Mouse (Mus musculus) midbrain, embryonic 16.5 days (tissue): Measurements from ENCODE around the gene Myrip. TPM values are rescaled to one million over a fixed set of nuclear protein-coding genes. Genes with fewer than 3 reads are reported as not detected.
"Not testable (repeated sequence)": the region's sequence is repeated elsewhere in the genome, so short reads cannot be mapped to it uniquely, and the experiment has no call there.

Experiments
- ATAC-seq: fragments of 200-750 bp; cut with Nextera tagmentation; 2 replicates; pipeline ENCODE4 v1.8.0; 2017; ENCODE audit warnings: moderate TSS enrichment
- H3K27ac ChIP-seq: fragments of 300-500 bp; sonication (generic); 2 replicates; pipeline ENCODE4 v1.5.1; 2014; ENCODE audit warnings: mild to moderate bottlenecking, low read length, mixed read lengths
- H3K27me3 ChIP-seq: fragments of 300-500 bp; sonication (generic); 2 replicates; pipeline ENCODE4 v1.6.1; 2014; ENCODE audit warnings: low read depth, low read length, mixed read lengths; ENCODE audit not compliant: control insufficient read depth, insufficient read depth
- H3K36me3 ChIP-seq: fragments of 300-500 bp; sonication (generic); 2 replicates; pipeline ENCODE4 v1.6.1; 2014; ENCODE audit warnings: mild to moderate bottlenecking, low read length, moderate library complexity, mixed read lengths; ENCODE audit not compliant: control insufficient read depth, insufficient read depth
- H3K4me1 ChIP-seq: fragments of 300-500 bp; sonication (generic); 2 replicates; pipeline ENCODE4 v1.6.1; 2014; ENCODE audit warnings: mild to moderate bottlenecking, low read length, mixed read lengths; ENCODE audit not compliant: control insufficient read depth, insufficient read depth
- H3K4me2 ChIP-seq: fragments of 300-500 bp; sonication (generic); 2 replicates; pipeline ENCODE4 v1.6.1; 2014; ENCODE audit warnings: mild to moderate bottlenecking, low read length, mixed read lengths
- H3K4me3 ChIP-seq: fragments of 300-500 bp; sonication (generic); 2 replicates; pipeline ENCODE4 v1.5.1; 2014; ENCODE audit warnings: low read depth, mild to moderate bottlenecking, low read length, moderate library complexity, mixed read lengths
- H3K9ac ChIP-seq: fragments of 300-500 bp; sonication (generic); 2 replicates; pipeline ENCODE4 v1.6.1; 2014; ENCODE audit warnings: low read depth, low read length, mixed read lengths
- H3K9me3 ChIP-seq: fragments of 300-500 bp; sonication (generic); replicated peaks from 2 replicates; pipeline ENCODE4 v1.6.1; 2014; ENCODE audit warnings: mild to moderate bottlenecking, low read length, mixed read lengths; ENCODE audit not compliant: control insufficient read depth, poor library complexity, severe bottlenecking
- WGBS: fragments of 180-500 bp; shearing (Covaris S2); extraction: QIAGEN DNeasy Blood & Tissue Kit; methylation state at CpG from one replicate; pipeline ENCODE4 v1.1.7; 2014; 5-methylcytosine and 5-hydroxymethylcytosine counted together
- polyA plus RNA-seq: library from polyadenylated mRNA; unstranded; fragments of >200 nt; fragmentation: Nextera tagmentation; extraction: Ambion mirVana; gene quantifications from 2 replicates; pipeline ENCODE4 v1.2.1, GENCODE M21; 2015

The Myrip gene
- polyA plus RNA-seq, 1 experiment from 2014 or later: 6.0 TPM

DNA sequence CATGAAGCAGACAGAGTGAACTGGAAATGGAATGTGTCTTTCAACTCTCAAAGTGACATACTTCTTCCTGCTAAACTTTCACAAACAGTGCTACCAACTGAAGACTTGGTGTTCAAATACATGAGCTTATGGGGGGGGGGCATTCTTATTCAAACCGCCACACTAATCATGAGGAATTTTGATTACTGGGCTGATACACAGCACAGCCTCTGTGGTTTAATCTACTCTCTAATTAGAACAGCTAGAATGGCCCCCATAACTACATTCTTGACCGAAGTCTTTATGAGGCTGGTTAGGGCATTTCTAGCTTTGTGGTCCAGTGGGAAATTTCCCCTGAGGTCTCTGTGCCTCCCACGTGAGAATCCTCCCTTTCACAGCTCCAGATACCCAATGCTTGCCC, 13.9 kb downstream of the Myrip start:
- Histone ChIP-seq H3K27me3 (no peaks in the 10 kb centered on the region), H3K9me3 (no peaks in the 10 kb centered on the region), H3K9ac (no peak overlapping the region), H3K4me3 (no peak overlapping the region), H3K36me3 (no peaks in the 10 kb centered on the region), H3K4me2 (no peak overlapping the region), H3K27ac (no peak overlapping the region), H3K4me1 (no peaks in the 10 kb centered on the region)
- no peak for ATAC-seq
- 80% methylated on average over 3 of the region's 3 CpGs for WGBS

GRCm38 (mm10) chr9:120319099-120319498, 17.8 kb downstream of the Myrip start:
- H3K36me3 ChIP-seq: no peaks in the 10 kb centered on the region
- no peaks in the 10 kb centered on the region for H3K9me3 ChIP-seq
- ATAC-seq: no peak
- H3K27me3 ChIP-seq: no peaks in the 10 kb centered on the region
- H3K4me2 ChIP-seq: no peak overlapping the region
- WGBS: 81% methylated on average over 9 of the region's 9 CpGs
- H3K4me3 ChIP-seq: no peak overlapping the region
- no peaks in the 10 kb centered on the region for H3K4me1 ChIP-seq
- no peak overlapping the region for H3K27ac ChIP-seq
- no peak overlapping the region for H3K9ac ChIP-seq

GRCm38 (mm10) chr9:120320573-120320972, 19.3 kb downstream of the Myrip start:
- H3K36me3 ChIP-seq: no peaks in the 10 kb centered on the region
- no peaks in the 10 kb centered on the region for H3K9me3 ChIP-seq
- no peak overlapping the region for H3K4me2 ChIP-seq
- H3K27ac ChIP-seq: no peak overlapping the region
- 95% methylated on average over 2 of the region's 2 CpGs for WGBS
- H3K4me1 ChIP-seq: no peaks in the 10 kb centered on the region
- no peak for ATAC-seq
- H3K4me3 ChIP-seq: no peak overlapping the region
- no peak overlapping the region for H3K9ac ChIP-seq
- no peaks in the 10 kb centered on the region for H3K27me3 ChIP-seq

GRCm38 (mm10) chr9:120322702-120323426, 21.6 kb downstream of the Myrip start:
- no peak overlapping the region for H3K9ac ChIP-seq

GRCm38 (mm10) chr9:120331048-120331447, 29.7 kb downstream of the Myrip start:
- not testable (repeated sequence) for H3K4me1 ChIP-seq, H3K4me2 ChIP-seq, H3K27ac ChIP-seq, H3K36me3 ChIP-seq, H3K9me3 ChIP-seq, H3K4me3 ChIP-seq, H3K9ac ChIP-seq, ATAC-seq, H3K27me3 ChIP-seq
- 83% methylated on average over 2 of the region's 3 CpGs for WGBS

More at GRCm38 (mm10) chr9:120322702-120323426, 21.6 kb downstream of the Myrip start:
- Histone ChIP-seq H3K4me1 (no peaks in the 10 kb centered on the region), H3K4me2 (no peak overlapping the region), H3K27me3 (no peaks in the 10 kb centered on the region), H3K9me3 (no peaks in the 10 kb centered on the region; the same call in 1 of the 2 replicates), H3K36me3 (no peaks in the 10 kb centered on the region), H3K27ac (no peak overlapping the region), H3K4me3 (no peak overlapping the region)
- WGBS: 71% methylated on average over 15 of the region's 15 CpGs
- no peak for ATAC-seq

- Histone ChIP-seq H3K4me3 (no peak overlapping the region), H3K9ac (no peak overlapping the region), H3K9me3 (no peaks in the 10 kb centered on the region), H3K27me3 (no peaks in the 10 kb centered on the region), H3K4me1 (peaks cover 4% of the 10 kb centered on the region), H3K36me3 (no peaks in the 10 kb centered on the region), H3K27ac (no peak overlapping the region), H3K4me2 (no peak overlapping the region)
- no peak for ATAC-seq
- 50% methylated on average over 4 of the region's 4 CpGs for WGBS
Observed at GRCm38 (mm10) chr9:120338172-120338571, 36.9 kb downstream of the Myrip start.

DNA sequence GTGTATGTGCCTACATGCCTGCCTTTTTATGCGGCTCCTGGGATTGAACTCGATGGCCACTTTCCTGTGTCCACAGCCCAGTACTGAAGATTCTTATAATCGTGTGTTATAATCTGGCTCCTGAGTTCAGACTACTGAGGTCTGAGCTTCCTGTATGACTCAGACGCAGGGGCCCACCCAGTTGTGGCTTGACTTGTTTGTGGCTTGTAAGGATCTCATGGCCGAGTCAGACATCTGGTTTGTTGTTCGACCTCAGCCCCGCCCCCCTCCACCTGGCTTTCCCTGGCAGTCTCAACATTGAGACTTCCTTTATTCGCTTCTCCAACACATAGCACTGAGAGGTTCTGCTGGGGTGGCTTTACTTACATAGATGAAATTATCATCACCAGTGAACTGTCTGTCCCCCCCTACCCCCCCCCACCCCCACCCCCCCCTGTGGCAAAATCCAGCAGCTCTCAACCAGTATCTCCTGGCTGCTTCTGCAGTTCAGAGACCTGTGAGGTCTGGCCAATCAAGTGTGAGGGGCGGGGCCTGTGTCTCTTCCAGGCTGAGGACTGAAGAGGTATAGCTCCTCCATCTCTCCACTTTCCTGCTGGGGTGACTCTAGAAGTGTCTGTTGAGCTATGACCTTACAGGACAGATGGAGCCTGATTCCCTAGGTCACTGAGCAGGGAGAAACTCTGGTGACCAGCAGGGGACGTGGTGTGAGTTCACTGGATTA, 38.8 kb downstream of the Myrip start:
- 87% methylated on average over 10 of the region's 10 CpGs for WGBS
- Histone ChIP-seq H3K4me3 (no peak overlapping the region), H3K4me1 (peaks cover 14% of the 10 kb centered on the region), H3K27ac (no peak overlapping the region), H3K9me3 (no peaks in the 10 kb centered on the region), H3K4me2 (no peak overlapping the region), H3K27me3 (no peaks in the 10 kb centered on the region), H3K36me3 (no peaks in the 10 kb centered on the region), H3K9ac (no peak overlapping the region)
- ATAC-seq: no peak

GRCm38 (mm10) chr9:120343123-120343790, 41.9 kb downstream of the Myrip start:
- peaks cover 20% of the 10 kb centered on the region for H3K4me1 ChIP-seq
- H3K9ac ChIP-seq: no peak overlapping the region; the same call in 1 of the 2 replicates
- H3K36me3 ChIP-seq: no peaks in the 10 kb centered on the region
- no peaks in the 10 kb centered on the region for H3K27me3 ChIP-seq
- H3K4me2 ChIP-seq: no peak overlapping the region
- 0 out of 2 replicates have a peak, but pooled peaks have one; percentile 2 for ATAC-seq
- no peak overlapping the region for H3K4me3 ChIP-seq
- peak overlapping the region; percentile 40 for H3K27ac ChIP-seq
- H3K9me3 ChIP-seq: no peaks in the 10 kb centered on the region
- WGBS: 14% methylated on average over 4 of the region's 4 CpGs
